Mouse (Mus musculus) brain, embryonic 14.5 days (tissue): ENCODE data around the gene Ddb2. TPM values are rescaled to one million over a fixed set of nuclear protein-coding genes. Genes with fewer than 3 reads are reported as not detected.
A peak's percentile ranks its signal among the peaks of the same experiment; 100 is the strongest.

Experiments used
- DNase-seq: peaks from one replicate; pipeline ENCODE4 v3.0.0-alpha.2; 2011; ENCODE audit warnings: low read depth
- CTCF ChIP-seq: fragments of 200-500 bp; IDR thresholded peaks from 2 replicates; pipeline ENCODE4 v1.5.1; 2012; ENCODE audit warnings: inconsistent platforms, mild to moderate bottlenecking, moderate library complexity, borderline replicate concordance; ENCODE audit not compliant: insufficient read depth, insufficient read length; ENCODE audit errors: extremely low read depth
- POLR2A ChIP-seq: fragments of 200-500 bp; IDR thresholded peaks from 2 replicates; pipeline ENCODE4 v1.6.1; 2012; ENCODE audit warnings: mild to moderate bottlenecking, inconsistent platforms, borderline replicate concordance; ENCODE audit not compliant: poor library complexity, insufficient read depth, insufficient read length, severe bottlenecking; ENCODE audit errors: extremely low read depth
- polyA plus RNA-seq: library from polyadenylated mRNA; depleted of rRNA; stranded (reverse); fragments of >200 nt; gene quantifications from 2 replicates; pipeline ENCODE4 v1.2.3, GENCODE M21; 2012

The Ddb2 gene
- polyA plus RNA-seq, 1 experiment, result 25.2 TPM

DNA sequence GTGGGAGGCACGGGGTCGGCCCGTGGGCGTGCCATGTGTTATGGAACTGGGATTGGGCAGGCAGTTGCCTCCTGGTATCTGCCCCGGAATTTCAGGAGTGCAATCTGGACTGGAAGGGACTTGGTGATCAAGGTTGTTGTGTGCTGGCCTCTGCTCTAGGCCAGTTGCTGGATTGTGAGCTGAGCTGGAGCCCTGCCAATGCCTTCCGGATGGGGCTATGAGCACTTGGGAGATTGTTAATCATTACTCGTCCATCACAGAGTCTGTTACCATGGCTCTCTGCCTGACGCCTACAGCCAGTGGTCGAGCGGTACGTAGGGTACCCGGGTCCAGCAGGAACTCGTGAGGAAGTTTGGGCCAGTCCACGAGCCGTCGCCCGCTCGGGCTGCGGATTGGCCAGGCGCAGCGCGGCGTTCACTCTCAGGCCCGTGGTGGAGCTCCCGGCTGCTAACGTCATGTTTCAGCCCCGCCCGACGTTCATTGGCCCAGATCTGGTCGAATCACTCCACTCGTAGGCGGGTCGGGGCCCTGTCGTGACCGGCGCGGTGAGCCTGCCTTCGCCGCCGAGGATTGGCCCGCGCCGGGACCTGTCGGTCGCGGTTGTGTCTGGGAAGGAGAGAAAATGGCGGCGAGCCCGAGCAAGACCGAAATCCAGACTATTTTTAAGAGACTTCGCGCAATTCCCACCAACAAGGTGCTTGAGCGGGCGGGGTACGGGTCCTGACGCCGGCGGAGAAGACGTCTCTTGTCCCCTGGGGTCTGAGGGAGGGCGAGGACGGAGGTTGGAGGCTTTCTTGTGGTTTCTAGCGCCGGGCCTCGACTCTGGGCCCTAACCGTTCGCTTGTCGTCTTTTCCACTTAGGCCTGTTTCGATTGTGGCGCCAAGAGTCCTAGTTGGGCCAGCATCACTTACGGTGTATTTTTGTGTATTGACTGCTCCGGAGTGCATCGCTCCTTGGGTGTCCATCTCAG, 28.2 kb upstream of the Ddb2 start, which contains the start of gene Arfgap2:
Arfgap2 (plus strand) TSS at position 264 of the 971 bp plus-strand sequence.
- TF ChIP-seq CTCF, result no peak
- peak; percentile 45; the same call in 1 of the 2 replicates for TF ChIP-seq POLR2A
- peak; percentile 99 for DNase-seq

DNA sequence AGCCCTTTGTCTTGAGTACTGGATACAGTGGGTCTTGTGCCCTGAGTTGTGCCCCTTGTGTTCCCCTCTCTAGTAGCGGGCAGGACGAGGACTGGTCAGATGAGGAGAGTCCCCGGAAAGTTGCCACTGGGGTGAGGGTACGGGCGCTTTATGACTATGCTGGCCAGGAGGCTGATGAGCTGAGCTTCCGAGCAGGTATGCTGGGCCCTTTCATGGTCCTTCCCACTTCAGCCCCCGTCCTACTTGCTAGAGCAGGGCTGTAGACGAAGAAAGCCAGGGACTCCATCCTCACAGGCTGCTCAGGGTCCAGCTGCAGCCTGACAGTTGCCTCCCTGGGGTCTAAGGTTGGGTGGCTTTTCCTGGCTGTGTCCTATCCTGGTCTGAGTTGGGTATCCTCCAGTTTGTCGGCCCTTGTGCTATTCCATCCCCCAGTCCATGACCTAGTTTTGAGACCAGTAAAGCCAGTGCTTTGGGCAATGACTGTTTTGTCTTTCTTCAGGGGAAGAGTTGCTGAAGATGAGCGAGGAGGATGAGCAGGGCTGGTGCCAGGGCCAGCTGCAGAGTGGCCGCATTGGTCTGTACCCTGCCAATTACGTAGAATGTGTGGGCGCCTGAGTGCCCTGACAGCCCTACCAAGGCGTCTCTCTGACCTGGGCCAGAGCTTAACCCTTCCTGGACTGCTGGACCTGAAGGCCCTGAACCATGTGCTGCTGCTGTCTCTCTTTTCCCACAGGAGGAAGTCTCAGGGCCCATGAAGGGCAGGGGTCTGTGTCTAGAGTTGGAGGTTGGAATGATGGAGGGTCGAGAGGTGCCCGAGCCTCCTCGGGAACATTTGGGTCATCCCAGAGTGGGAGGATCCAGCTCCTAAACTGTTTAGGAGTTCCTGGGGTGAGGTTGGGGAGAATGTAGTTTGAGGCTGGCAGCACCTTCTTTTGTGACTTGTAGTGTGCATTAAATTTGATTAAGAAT, 27.2 kb upstream of the Ddb2 start:
- no peak for DNase-seq
- TF ChIP-seq POLR2A (no peak), CTCF (no peak)

GRCm38 (mm10) chr2:91259493-91259892, 22.7 kb upstream of the Ddb2 start:
- TF ChIP-seq CTCF (no peak), POLR2A (no peak)
- DNase-seq, result no peak

- DNase-seq, result no peak
- no peak for TF ChIP-seq CTCF
These were observed 22.0 kb upstream of the Ddb2 start for GRCm38 (mm10) chr2:91258830-91259229.

- peak; percentile 66 for DNase-seq
- no peak for TF ChIP-seq POLR2A
These were observed 21.3 kb upstream of the Ddb2 start for GRCm38 (mm10) chr2:91258054-91258453.

GRCm38 (mm10) chr2:91257126-91257980, 20.6 kb upstream of the Ddb2 start:
- DNase-seq, result peak; percentile 74
- no peak for TF ChIP-seq CTCF
- no peak for TF ChIP-seq POLR2A

GRCm38 (mm10) chr2:91256256-91257125, 19.7 kb upstream of the Ddb2 start:
- no peak for TF ChIP-seq CTCF
- TF ChIP-seq POLR2A, result no peak
- peak; percentile 69 for DNase-seq

DNA sequence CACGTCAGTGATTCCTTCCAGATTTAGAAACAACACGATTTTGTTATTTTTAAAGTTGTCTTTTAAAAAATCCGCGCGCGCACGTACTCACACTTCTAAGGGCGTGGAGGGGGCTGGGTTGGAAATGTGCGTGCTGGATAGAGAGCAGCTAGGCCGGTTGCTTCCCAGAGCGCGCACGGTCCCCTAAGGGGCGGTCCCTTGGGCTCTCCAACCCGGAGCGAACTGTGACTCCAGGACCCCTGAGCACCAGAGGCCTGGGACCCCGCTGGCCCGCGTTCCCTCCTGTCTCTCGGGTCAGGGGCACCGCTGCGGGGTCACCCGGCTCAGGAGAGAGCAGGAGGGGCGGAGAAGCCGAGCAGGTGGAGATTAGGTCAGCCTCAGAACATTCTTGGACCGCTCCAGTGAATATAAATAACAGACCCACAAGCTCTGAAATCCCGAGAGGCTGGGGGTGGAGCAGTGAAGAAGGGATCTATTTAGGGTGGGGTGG, 18.9 kb upstream of the Ddb2 start, which contains the start of gene Pacsin3:
Pacsin3 (plus strand) TSS at position 294 of the 490 bp plus-strand sequence.
- TF ChIP-seq CTCF (no peak), POLR2A (no peak)
- peak; percentile 48 for DNase-seq

- TF ChIP-seq POLR2A (no peak), CTCF (no peak)
- peak; percentile 64 for DNase-seq
These were observed 18.1 kb upstream of the Ddb2 start for GRCm38 (mm10) chr2:91254725-91255380.
